Mouse (Mus musculus): ENCODE data around the gene Itpkc. TPM values are rescaled to one million over a fixed set of nuclear protein-coding genes. Genes with fewer than 3 reads are reported as not detected.

The Itpkc gene
- polyA plus RNA-seq, 1 experiment from 2014 or later = 11.6 TPM

DNA sequence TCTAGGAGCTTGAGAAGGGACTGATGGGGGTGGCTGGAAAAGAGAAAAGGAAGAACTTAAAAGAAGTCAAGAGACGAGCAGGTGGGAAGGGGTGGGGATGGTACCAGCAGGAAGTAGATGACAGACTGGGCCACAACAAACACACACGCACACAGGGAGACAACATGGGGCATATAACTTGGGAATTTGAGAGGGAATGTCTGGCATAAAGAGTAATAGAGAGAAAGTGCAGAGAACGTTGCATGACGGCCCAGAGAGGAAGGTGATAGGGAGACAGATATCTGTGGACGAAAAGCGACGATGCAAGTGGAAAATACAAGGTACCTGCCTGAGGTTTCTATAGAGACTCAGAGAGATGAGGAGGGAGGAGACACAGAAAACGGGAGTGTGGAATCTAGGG is 62.8 kb downstream of the Itpkc start:
- peak overlapping the region; percentile 99 for H3K27ac ChIP-seq (replicated peaks)
- ATAC-seq (ENCODE audit: low FRiP score, low TSS enrichment) = no peak
- no peaks in the 10 kb centered on the region for H3K9me3 ChIP-seq (ENCODE audit: control insufficient read depth, low read length)
- H3K4me1 ChIP-seq (replicated peaks; ENCODE audit: control insufficient read depth, insufficient read depth) = peaks cover 3% of the 10 kb centered on the region; the same call in 1 of the 2 replicates
- no peak for DNase-seq (ENCODE audit: low spot score)
- WGBS = 3% methylated on average over 8 of the region's 8 CpGs
- TF ChIP-seq CTCF (IDR thresholded peaks at IDR 0.05; ENCODE audit: low read depth) = no peak
- no peak for TF ChIP-seq EP300 (optimal IDR thresholded peaks at IDR 0.05)
- peak overlapping the region; percentile 84 for H3K4me3 ChIP-seq (ENCODE audit: low read depth, low read length)
- H3K36me3 ChIP-seq (ENCODE audit: control insufficient read depth, insufficient read depth, low read length) = 0 out of 2 replicates have a peak, but pooled peaks cover 5% of the 10 kb centered on the region
- no peaks in the 10 kb centered on the region for H3K27me3 ChIP-seq (ENCODE audit: control insufficient read depth, insufficient read depth, low read length)
- H3K9ac ChIP-seq (ENCODE audit: low read length) = peak overlapping the region; percentile 94
- peak overlapping the region; percentile 78 for H3K4me2 ChIP-seq (replicated peaks; ENCODE audit: low read depth)

DNA sequence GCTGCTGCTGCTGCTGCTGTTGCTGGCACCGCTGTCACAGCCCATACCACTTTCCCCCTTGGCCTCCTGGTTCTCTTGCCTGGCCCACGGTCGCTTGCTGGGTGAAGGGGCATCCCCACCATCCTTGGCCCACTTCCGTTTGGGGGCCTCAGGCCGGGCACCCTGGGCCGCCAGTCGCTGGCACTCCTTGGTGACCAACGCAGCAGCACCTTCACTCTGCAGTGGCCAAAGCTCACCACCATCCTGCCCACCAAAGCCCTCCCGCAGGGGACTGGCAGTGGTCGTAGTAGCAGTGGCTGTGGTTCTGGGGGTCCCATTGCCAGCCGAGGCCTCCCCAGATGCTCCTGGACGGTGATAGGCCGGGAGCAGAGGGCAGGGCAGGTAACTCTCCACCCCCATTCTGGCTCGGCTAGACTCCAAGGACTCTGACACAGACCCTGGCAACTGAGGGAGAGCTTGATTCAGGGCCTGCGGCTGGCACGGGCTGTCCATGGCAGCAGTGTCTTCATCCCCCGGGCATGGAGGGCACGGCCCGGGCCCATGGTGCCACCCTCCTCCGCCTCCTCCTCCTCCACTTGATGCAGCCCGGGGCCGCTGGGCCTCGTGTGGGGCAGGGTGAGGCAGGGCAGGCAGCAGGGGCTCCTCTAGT is 63.3 kb downstream of the Itpkc start:
- ATAC-seq (ENCODE audit: low FRiP score, low TSS enrichment) (no peak), DNase-seq (ENCODE audit: low spot score) (no peak)
- Histone ChIP-seq H3K4me3 (ENCODE audit: low read depth, low read length) (peak overlapping the region; percentile 84), H3K4me2 (replicated peaks; ENCODE audit: low read depth) (peak overlapping the region; percentile 78), H3K36me3 (ENCODE audit: control insufficient read depth, insufficient read depth, low read length) (0 out of 2 replicates have a peak, but pooled peaks cover 5% of the 10 kb centered on the region), H3K9me3 (ENCODE audit: control insufficient read depth, low read length) (no peaks in the 10 kb centered on the region), H3K4me1 (replicated peaks; ENCODE audit: control insufficient read depth, insufficient read depth) (peaks cover 5% of the 10 kb centered on the region; the same call in 1 of the 2 replicates), H3K27ac (replicated peaks) (peak overlapping the region; percentile 99), H3K27me3 (ENCODE audit: control insufficient read depth, insufficient read depth, low read length) (no peaks in the 10 kb centered on the region), H3K9ac (ENCODE audit: low read length) (peak overlapping the region; percentile 94)
- TF ChIP-seq CTCF (IDR thresholded peaks at IDR 0.05; ENCODE audit: low read depth) = no peak
- WGBS = 58% methylated on average over 23 of the region's 23 CpGs

DNA sequence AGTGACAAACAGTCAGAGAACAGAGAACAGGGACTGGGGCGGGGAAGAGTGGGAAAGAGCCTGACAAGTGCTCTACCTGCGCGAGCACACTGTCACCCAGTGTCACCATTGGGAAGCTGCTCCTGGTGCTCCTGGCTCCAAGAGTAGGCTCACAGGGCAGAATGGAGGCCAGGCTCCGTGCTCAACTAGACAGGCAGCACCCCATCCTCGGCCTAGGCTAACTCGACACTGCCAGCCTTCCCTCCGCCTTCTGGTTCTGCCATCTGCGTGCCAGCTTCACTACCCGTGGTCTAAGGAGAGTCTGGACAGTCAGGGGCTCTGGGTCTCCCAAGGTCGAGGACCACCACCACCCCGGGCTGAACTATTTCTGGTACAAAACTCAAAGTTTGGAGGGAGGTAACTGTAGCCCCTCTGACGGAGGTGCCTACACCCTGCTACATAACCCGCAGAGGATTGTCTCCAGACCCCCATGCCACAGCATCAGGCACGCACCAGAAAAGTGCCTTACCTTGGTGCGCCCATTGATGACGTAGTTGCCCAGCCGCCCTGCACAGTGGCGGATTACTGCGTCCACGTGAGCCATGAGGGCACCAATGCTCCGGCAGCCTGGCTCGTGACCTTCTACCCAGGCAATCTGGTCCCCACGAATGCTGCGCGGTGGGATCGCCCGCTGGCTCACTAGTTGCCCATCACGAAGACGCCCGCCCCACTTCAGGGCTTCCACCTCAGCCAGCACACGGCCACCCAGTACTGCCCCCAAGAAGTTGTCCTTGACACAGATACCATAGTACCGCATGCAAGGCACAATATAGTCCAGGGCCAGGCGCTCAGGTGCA is 64.1 kb downstream of the Itpkc start:
- Histone ChIP-seq H3K4me3 (ENCODE audit: low read depth, low read length) (peak overlapping the region; percentile 84), H3K4me1 (replicated peaks; ENCODE audit: control insufficient read depth, insufficient read depth) (peaks cover 5% of the 10 kb centered on the region; the same call in 1 of the 2 replicates), H3K36me3 (ENCODE audit: control insufficient read depth, insufficient read depth, low read length) (0 out of 2 replicates have a peak, but pooled peaks cover 7% of the 10 kb centered on the region), H3K4me2 (replicated peaks; ENCODE audit: low read depth) (peak overlapping the region; percentile 78), H3K9me3 (ENCODE audit: control insufficient read depth, low read length) (no peaks in the 10 kb centered on the region), H3K27ac (replicated peaks) (no peak overlapping the region; the same call in 1 of the 2 replicates), H3K27me3 (ENCODE audit: control insufficient read depth, insufficient read depth, low read length) (no peaks in the 10 kb centered on the region), H3K9ac (ENCODE audit: low read length) (peak overlapping the region; percentile 50; the same call in 1 of the 2 replicates)
- no peak for ATAC-seq (ENCODE audit: low FRiP score, low TSS enrichment)
- WGBS = 71% methylated on average over 33 of the region's 33 CpGs
- TF ChIP-seq CTCF (IDR thresholded peaks at IDR 0.05; ENCODE audit: low read depth) (no peak), EP300 (optimal IDR thresholded peaks at IDR 0.05) (no peak)
- no peak for DNase-seq (ENCODE audit: low spot score)

DNA sequence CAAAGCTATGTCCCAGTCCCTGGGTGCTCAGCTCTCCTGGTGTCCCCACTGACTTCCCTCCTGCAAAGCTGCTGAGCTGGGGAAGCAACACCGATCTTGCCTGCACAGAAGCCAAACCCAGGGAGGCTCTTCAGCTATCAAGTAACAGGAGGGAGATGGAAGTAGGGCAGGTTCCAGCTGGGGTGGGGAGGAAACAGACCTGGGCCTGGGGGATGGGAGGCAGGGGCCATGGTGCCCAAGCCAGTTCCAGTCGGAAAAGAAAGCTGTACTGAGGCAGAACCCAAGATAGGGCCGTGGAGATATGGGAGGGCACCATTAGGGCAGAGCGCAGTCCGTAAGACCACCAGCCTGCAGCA is 65.0 kb downstream of the Itpkc start:
- no peaks in the 10 kb centered on the region for H3K9me3 ChIP-seq (ENCODE audit: control insufficient read depth, low read length)
- H3K36me3 ChIP-seq (ENCODE audit: control insufficient read depth, insufficient read depth, low read length) = peaks cover 15% of the 10 kb centered on the region
- WGBS = 55% methylated on average over 5 of the region's 5 CpGs
- H3K9ac ChIP-seq (ENCODE audit: low read length) = peak overlapping the region; percentile 50; the same call in 1 of the 2 replicates
- no peaks in the 10 kb centered on the region for H3K27me3 ChIP-seq (ENCODE audit: control insufficient read depth, insufficient read depth, low read length)
- H3K4me3 ChIP-seq (ENCODE audit: low read depth, low read length) = no peak overlapping the region; the same call in 1 of the 2 replicates
- ATAC-seq (ENCODE audit: low FRiP score, low TSS enrichment) (no peak), DNase-seq (ENCODE audit: low spot score) (no peak)
- peaks cover 5% of the 10 kb centered on the region; the same call in 1 of the 2 replicates for H3K4me1 ChIP-seq (replicated peaks; ENCODE audit: control insufficient read depth, insufficient read depth)
- no peak for TF ChIP-seq EP300 (optimal IDR thresholded peaks at IDR 0.05)
- TF ChIP-seq CTCF (IDR thresholded peaks at IDR 0.05; ENCODE audit: low read depth) = no peak
- H3K27ac ChIP-seq (replicated peaks) = no peak overlapping the region
- peak overlapping the region; percentile 78 for H3K4me2 ChIP-seq (replicated peaks; ENCODE audit: low read depth)

DNA sequence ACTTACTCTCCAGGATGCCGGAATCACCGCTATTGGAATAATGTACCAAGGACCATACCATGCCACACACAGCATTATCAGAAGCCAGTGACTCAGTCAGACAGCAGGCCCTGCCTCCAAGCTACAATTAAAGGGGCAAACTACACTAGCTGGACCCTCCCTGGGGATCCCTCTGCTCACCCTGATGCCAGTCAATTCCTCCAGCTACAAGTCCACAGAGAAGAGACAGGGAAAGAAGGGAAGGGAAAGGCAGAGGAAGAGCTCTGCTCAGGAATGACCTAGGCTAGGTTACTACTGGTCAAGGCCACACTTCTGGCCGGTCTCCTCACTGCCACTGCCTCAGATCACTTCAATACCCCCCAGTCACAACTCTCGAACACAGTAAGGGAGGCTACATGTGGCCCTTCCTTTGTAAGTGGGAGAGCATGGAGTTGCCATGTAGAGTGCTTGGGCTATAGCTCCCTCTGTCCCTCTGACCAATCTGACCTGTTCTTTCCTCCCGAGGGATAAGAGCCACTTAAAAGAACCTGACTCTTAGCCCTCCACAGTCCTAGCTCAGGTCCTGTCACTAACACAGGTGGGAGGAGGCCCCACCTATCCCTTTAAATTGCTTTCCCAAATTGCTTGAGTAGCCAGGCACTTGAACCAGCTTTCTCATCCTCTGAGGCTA is 65.5 kb downstream of the Itpkc start:
- no peak overlapping the region; the same call in 1 of the 2 replicates for H3K4me3 ChIP-seq (ENCODE audit: low read depth, low read length)
- H3K27me3 ChIP-seq (ENCODE audit: control insufficient read depth, insufficient read depth, low read length) = no peaks in the 10 kb centered on the region
- no peak overlapping the region for H3K27ac ChIP-seq (replicated peaks)
- peaks cover 18% of the 10 kb centered on the region for H3K36me3 ChIP-seq (ENCODE audit: control insufficient read depth, insufficient read depth, low read length)
- H3K4me1 ChIP-seq (replicated peaks; ENCODE audit: control insufficient read depth, insufficient read depth) = peaks cover 5% of the 10 kb centered on the region; the same call in 1 of the 2 replicates
- 66% methylated on average over 5 of the region's 5 CpGs for WGBS
- no peaks in the 10 kb centered on the region for H3K9me3 ChIP-seq (ENCODE audit: control insufficient read depth, low read length)
- no peak for ATAC-seq (ENCODE audit: low FRiP score, low TSS enrichment)
- H3K9ac ChIP-seq (ENCODE audit: low read length) = peak overlapping the region; percentile 50
- DNase-seq (ENCODE audit: low spot score) = no peak
- H3K4me2 ChIP-seq (replicated peaks; ENCODE audit: low read depth) = peak overlapping the region; percentile 78
- no peak for TF ChIP-seq EP300 (optimal IDR thresholded peaks at IDR 0.05)
- TF ChIP-seq CTCF (IDR thresholded peaks at IDR 0.05; ENCODE audit: low read depth) = no peak
